Mouse (Mus musculus) activated CD4-positive, CD25-positive, alpha-beta regulatory T cell, adult 9 weeks (primary cell): Measurements from ENCODE around the gene Sgip1. TPM values are rescaled to one million over a fixed set of nuclear protein-coding genes. Genes with fewer than 3 reads are reported as not detected.

Source experiments
- polyA plus RNA-seq: library from polyadenylated mRNA; unstranded; fragments of 100-300 nt; shearing (Covaris generic); gene quantifications from one replicate; pipeline ENCODE4 v1.2.1, GENCODE M21; 2017

Gene Sgip1
- 1.4 TPM for polyA plus RNA-seq

DNA sequence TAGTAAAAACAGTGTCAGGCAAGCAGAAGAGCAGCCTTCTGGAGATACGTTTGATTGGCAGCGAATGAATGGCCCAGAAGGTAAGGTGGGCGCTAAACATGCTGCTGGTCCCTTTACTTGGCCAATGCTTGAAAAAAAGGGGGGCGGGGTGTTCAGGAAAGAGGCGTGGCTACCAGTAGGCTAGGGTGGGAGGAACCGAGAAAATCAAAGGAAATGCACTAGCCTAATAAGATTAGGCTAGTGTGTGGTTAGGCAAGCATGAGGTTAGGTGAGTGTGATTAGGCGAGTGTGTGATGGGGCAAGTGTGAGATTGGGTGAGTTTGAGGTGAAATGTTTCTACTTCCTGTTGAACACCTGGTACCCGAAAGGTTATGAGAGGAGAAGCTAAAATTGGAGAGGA is at the start of gene Sgip1:
Gene Sgip1 (plus strand): TSS at position 11 of the 400 bp plus-strand sequence.

DNA sequence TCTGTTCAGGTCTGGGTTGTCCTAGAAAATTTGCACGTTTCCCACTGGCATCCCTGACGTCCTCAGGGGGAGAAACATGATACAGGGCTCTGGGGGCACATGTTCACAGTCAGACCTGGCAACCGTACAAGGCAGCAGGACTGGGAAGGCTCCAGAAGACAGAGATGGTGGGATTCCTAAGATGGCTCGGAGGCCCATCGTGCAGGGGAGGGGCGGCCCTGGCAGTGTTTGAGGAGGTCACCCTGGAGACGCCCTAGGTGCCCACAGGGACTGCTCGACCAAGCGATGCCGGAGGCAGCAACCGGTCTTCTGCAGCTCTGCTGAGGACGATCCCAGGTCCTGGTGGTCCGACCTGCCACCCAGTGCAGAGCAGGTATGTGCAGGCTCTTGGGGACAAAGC is 237.3 kb downstream of the Sgip1 start, which contains the start of gene Tctex1d1:
Gene Tctex1d1 (plus strand): TSS at position 167 of the 400 bp plus-strand sequence.

Other genes with a start within 250 kb of the Sgip1 start
- not detected for gene Tctex1d1, start 237.3 kb downstream of the Sgip1 start, polyA plus RNA-seq